Mouse (Mus musculus) gastrocnemius, adult 8-10 months (tissue): ENCODE measurements around the gene Eef1akmt4. TPM values are rescaled to one million over a fixed set of nuclear protein-coding genes. Genes with fewer than 3 reads are reported as not detected.
A peak's percentile ranks its signal among the peaks of the same experiment; 100 is the strongest.
"Not testable (repeated sequence)": the region's sequence is repeated elsewhere in the genome, so short reads cannot be mapped to it uniquely, and the experiment has no call there.

ENCODE experiments used
- DNase-seq, 2 experiments: peaks; one replicate each; pipeline ENCODE4 v3.0.0; 2022; ENCODE audit warnings: low spot score in 2 of 2
- microRNA-seq: library from miRNA; unstranded; fragments of <30 nt; microRNA quantifications from one replicate; pipeline ENCODE4 v1.2.0, GENCODE M21; 2022
- total RNA-seq, 4 experiments: library from RNA; stranded (reverse); gene quantifications; 2 replicates each; pipeline ENCODE4 v1.2.4; 2022

Eef1akmt4 gene
- total RNA-seq, 4 experiments from 2014 or later, result 2.4 to 6.6 (median 4.4) TPM

DNA sequence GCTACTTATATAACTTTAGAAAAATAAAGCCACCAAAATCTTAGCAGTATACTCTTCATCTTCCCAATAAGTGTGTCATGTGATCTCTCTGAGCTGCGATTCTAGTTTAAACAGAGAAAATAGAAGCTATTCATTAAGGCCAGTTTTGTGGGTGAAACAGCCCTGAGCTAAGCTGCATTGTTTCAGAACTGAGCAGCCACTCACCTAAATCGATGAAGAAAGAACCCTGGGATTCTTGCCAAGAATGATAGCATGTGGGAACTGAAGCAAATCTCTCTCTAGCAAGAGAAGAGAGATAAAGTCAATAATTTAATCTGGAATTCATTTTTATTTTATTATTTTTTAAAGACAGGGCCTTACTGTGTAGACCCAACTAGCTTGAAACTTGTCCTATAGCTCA is 11.8 kb downstream of the Eef1akmt4 start:
- no peak for DNase-seq

DNA sequence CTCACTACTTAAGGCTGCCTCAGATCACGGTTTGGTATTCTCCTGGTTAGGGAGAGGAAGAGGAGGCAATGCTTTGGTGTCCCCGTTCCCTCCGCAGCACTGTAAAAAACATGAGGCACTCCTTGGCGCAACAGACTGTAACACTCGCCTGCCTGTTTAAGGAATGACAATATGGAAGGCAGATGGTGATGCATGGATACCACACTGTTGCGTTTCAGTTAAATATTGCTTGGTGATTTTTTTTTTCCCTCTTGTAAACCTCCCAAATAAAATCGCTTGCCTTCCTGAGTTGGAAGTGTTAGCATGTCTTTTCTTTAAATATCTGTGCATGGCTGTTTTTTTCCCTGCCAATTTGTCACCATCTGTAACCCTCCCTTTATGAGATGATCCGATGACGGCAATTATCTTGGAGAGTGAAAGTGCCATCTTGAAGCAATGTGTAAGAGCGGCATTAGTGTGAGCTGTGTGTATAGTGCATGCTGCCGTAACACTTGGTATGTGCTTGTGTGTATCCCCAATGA is 17.5 kb downstream of the Eef1akmt4 start:
- DNase-seq, result no peak

DNA sequence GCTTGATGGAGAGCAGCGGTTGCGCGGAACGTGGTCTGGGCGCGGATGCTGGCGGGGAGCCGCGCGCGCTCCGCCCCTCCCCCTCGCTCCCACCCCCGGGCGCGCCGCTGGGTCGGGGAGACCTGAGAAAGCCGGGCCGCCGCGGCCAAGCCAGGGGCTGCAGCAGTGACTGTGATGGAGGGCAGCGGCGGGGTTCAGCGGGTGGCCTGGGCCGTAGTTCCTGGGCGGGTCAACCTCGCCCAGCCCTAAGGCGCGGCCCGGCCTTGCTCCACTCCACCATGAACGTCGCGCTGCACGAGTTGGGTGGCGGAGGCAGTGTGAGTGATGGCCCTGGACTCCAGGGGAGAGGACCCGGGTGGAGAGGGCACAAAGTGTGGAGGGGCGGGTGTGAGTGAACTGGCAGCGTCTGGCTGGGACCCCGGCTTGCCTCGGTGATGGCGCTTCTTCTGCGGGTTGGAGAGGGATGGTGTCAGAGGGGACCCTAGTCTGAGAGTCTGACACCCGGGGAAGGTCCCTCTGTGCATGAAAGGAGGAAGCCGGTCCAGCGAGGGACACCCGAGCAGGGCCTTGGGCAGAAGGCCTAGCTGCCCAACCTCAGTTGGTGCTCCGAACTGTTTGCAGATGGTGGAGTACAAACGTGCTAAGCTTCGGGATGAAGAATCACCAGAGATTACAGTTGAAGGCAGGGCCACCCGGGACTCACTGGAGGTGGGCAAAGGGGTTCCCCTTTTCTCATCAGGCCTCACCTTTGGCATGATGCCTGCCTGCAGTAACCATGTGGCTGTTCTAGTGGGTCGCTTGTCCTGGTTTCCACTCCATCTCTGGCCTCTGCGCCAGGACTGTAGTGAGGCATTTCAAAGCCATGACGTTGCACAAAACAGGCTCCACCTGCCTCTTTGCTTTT is 18.6 kb downstream of the Eef1akmt4 start, which contains the start of gene Ece2:
Gene Ece2, plus strand, starts transcription at position 98 of the 904 bp plus-strand sequence.
- DNase-seq, result no peak

DNA sequence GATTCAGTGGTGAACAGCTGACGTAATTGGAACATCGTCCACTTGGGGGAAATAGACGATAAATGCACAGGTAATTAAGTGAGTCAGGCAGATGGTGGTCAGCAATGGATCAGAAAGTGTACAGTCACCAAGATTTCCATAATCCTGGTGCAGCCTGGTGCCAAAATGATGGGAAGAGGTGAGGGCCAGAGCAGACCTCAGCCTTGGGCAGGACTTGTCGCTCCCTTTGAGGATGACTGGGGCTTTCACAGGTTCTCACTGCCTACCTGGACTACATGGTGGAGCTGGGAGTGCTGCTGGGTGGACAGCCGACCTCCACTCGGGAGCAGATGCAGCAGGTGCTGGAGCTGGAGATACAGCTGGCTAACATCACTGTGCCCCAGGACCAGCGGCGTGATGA is 26.0 kb downstream of the Eef1akmt4 start:
- DNase-seq, result no peak

DNA sequence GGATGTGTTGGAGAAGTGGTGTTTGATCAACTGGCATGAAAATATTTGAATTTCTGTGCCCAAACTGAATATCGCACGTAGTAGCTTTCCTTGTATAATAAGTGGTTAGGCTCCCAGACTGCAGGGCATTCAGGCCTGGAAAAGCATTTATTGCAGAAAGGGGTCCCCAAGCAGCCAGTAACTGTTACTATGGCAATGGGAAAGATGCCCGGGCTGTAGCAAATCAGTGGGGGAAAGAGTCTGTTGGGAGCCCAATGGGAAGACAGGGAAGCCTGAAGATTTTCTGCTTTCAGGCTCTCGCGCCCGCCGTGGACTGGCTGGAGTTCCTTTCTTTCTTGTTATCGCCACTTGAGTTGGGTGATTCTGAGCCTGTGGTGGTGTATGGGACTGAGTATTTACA is 27.0 kb downstream of the Eef1akmt4 start:
- DNase-seq, result no peak

DNA sequence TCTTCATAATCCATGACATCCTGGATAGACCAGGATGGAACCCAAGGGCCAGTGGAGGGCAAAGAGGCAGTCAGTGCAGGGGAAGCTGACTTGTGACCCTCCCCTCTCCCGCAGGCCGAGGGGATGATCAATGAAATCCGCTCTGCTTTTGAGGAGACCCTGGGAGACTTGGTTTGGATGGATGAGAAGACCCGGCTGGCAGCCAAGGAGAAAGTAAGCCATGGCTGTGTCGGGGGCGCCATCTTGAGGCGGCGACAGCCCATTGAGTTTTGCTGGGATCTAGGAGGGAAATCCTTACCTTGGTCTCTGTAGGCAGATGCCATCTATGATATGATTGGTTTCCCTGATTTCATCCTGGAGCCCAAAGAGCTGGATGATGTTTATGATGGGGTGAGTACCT is 30.8 kb downstream of the Eef1akmt4 start:
- peak; percentile 39 to 49 for DNase-seq

DNA sequence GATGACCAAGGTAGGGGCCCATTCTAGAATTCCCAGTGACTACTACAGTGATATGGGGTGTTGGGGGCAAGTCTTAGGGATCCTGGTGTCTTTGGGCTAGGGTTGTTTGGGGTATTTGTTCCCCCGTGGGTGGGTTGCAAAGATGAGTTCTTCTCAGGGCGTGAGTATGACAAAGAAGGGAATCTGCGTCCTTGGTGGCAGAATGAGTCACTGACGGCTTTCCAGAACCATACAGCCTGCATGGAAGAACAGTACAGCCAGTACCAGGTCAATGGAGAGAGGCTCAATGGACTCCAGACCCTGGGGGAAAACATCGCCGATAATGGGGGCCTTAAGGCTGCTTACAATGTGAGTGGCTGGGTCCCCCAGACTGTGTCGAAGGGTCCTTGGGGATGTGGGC is 32.5 kb downstream of the Eef1akmt4 start:
- no peak for DNase-seq

DNA sequence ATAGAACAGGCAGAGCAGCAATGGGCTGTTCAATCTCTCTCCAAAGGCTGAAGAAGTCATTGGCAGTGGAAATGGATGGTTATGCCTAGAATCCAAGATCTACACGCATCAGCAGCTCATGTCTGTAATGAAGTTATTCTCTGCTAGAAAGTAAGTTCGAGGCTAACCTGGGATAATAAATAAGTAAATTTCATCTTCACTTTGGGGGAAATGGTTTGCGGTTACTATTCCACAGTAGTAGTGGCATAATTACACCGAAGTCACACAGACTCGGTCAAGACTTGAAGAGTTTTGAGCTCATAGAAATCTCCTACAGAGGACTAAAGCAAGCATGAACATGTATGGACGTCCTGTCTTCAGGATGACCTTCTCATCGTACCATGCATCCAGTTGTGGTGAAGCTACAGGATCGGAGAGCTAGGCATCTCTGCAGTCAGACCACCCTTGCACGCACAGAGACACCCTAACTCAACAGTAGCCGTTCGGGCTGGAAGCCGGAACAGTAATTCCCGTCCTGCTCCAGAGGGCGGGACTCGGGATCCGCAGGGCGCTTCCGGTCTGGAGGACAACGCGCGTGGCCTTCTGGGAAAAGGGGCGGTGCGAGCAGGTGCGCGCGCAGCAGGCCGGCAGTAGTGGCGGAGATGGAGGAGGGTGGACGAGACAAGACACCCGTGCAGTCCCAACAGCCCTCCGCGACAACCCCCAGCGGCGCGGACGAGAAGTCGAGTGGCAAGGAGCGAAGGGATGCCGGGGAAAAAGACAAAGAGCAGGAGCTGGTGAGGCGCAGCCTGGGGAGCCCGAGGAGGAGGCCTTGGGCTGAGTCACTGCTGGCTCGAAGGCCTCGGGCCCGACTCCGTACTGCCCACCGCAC is 39.9 kb downstream of the Eef1akmt4 start, which contains the start of gene Psmd2:
Gene Psmd2, plus strand, starts transcription at position 577 of the 871 bp plus-strand sequence.
- DNase-seq, result peak; percentile 90 to 94

DNA sequence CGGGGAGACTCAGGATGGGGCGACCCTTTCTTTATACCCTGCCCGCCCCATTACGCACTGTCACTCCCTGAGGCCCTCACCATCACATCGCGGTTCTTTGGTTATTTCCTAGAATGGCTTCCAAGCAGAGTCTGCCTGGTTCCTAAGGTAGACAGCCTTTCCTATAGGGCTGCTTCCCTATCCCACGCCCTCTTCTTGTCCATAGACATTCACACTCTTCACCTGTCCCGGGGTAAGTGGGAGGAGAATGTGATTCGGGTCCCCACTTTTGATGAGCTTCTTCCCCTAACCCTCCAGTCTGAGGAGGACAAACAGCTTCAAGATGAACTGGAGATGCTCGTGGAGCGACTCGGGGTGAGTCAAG is 40.5 kb downstream of the Eef1akmt4 start:
- DNase-seq, result no peak

DNA sequence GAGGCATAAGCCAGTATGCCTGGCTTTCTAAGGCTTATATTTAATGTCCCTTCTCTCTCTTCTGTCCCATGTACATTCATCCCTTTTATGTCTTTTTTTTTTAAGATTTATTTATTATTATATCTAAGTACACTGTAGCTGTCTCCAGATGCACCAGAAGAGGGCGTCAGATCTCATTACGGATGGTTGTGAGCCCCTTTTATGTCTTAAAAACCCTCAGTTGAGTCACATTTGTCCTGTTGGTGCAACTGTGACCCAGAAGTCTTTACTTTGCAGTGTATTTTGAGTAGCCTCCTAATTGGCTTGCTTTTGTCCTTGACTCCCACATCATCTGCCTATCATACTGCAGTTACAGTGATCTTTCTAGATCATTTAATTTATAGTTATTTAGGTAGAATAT is 41.9 kb downstream of the Eef1akmt4 start:
- no peak for DNase-seq

DNA sequence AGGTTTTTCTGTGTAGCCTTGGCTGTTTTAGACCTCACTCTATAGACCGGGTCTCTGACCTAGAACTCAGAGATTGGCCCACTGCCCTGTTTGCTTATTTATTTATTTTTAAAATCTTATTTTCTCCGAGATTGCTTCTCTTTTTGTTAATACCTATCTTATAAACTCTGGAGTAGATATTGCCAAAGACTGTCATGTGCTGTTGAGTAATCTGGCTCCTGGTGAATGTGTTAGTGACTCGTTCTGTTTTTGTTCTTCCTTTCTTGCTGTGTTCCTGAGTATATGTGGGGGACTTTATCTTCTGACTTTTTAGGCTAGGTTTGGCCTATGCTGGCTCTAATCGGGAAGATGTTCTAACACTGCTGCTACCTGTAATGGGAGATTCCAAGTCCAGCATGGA is 46.3 kb downstream of the Eef1akmt4 start:
- no peak for DNase-seq

DNA sequence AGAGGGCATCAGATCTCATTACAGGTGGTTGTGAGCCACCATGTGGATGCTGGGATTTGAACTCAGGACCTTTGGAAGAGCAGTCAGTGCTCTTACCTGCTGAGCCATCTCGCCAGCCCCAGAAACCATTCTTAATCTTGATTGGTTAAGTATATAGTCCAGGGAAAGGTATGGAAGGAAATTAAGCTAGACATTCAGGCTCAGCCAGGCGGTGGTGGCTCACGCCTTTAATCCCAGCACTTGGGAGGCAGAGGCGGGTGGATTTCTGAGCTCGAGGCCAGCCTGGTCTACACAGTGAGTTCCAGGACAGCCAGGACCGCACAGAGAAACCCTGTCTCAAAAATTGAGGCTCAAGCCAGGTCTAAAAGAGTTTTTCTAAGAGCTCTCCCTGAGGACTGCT is 56.6 kb downstream of the Eef1akmt4 start, which contains the start of gene Eif4g1:
Gene Eif4g1, plus strand, starts transcription at position 301 of the 400 bp plus-strand sequence.
- not testable (repeated sequence) for DNase-seq

Small RNA genes lying within 50 kb of the gene (microRNA-seq; reads per million reads assigned to microRNA genes)
- 3.3 reads per million for gene Mir1224

Other genes starting within 250 kb of the Eef1akmt4 start
- gene Abcc5, start 185.2 kb upstream of the Eef1akmt4 start, total RNA-seq, result 10 to 100 TPM; 54.1 to 72.5 (median 64.8) TPM
- gene Eif2b5, start 112.8 kb upstream of the Eef1akmt4 start, total RNA-seq, result 10 to 100 TPM; 53.8 to 71.3 (median 68.1) TPM
- gene Dvl3, start 94.6 kb upstream of the Eef1akmt4 start, total RNA-seq, result 10 to 100 TPM; 24.5 to 30.0 (median 27.2) TPM
- gene Ap2m1, start 76.1 kb upstream of the Eef1akmt4 start, total RNA-seq, result 100 to 1,000 TPM; 113 to 138 (median 134) TPM
- gene Abcf3, start 63.0 kb upstream of the Eef1akmt4 start, total RNA-seq, result 10 to 100 TPM; 55.9 to 75.5 (median 66.6) TPM
- under 1 TPM in 1 of 4 experiments, not detected in 3; 0.13 TPM for gene Vwa5b2, start 22.1 kb upstream of the Eef1akmt4 start, total RNA-seq
- gene Gm49333, start within 50 bp of the Eef1akmt4 start, total RNA-seq, result under 1 TPM in 1 of 4 experiments, not detected in 3; 0.09 TPM
- gene Alg3, start 142 bp downstream of the Eef1akmt4 start, total RNA-seq, result 10 to 100 TPM; 10.1 to 13.6 (median 12.2) TPM
- 1 to 10 TPM in 1 of 4 experiments, under 1 TPM in 3; 0.41 to 1.5 (median 0.51) TPM for gene Camk2n2, start 9.7 kb downstream of the Eef1akmt4 start, total RNA-seq
- gene Ece2, start 18.2 kb downstream of the Eef1akmt4 start, total RNA-seq, result under 1 TPM in 3 of 4 experiments, not detected in 1; 0.12 to 0.40 (median 0.19) TPM
- gene Psmd2, start 40.1 kb downstream of the Eef1akmt4 start, total RNA-seq, result 100 to 1,000 TPM; 253 to 300 (median 286) TPM
- gene Eif4g1, start 56.7 kb downstream of the Eef1akmt4 start, total RNA-seq, result 100 to 1,000 TPM; 448 to 476 (median 451) TPM
- 10 to 100 TPM; 48.8 to 74.6 (median 59.1) TPM for gene Fam131a, start 81.6 kb downstream of the Eef1akmt4 start, total RNA-seq
- gene Polr2h, start 106.1 kb downstream of the Eef1akmt4 start, total RNA-seq, result 10 to 100 TPM in 2 of 4 experiments, 1 to 10 TPM in 2; 7.5 to 10.5 (median 9.9) TPM
- gene Clcn2, start 106.2 kb downstream of the Eef1akmt4 start, total RNA-seq, result 1 to 10 TPM in 2 of 4 experiments, under 1 TPM in 2; 0.68 to 1.2 (median 1.1) TPM
- gene Chrd, start 121.5 kb downstream of the Eef1akmt4 start, total RNA-seq, result 1 to 10 TPM; 1.3 to 2.9 (median 2.3) TPM
- gene Thpo, start 122.9 kb downstream of the Eef1akmt4 start, total RNA-seq, result 1 to 10 TPM; 4.8 to 7.1 (median 6.2) TPM